Mouse (Mus musculus) liver, embryonic 14.5 days (tissue): ENCODE measurements around the gene Hacd2.

Experiments used
- CTCF ChIP-seq: IDR thresholded peaks from 2 replicates; pipeline ENCODE4 v1.5.1; 2016; ENCODE audit warnings: antibody characterized with exemption, low read depth, control low read depth
- EP300 ChIP-seq: IDR thresholded peaks from 2 replicates; pipeline ENCODE4 v1.6.1; 2016; ENCODE audit warnings: antibody characterized with exemption, low read depth

DNA sequence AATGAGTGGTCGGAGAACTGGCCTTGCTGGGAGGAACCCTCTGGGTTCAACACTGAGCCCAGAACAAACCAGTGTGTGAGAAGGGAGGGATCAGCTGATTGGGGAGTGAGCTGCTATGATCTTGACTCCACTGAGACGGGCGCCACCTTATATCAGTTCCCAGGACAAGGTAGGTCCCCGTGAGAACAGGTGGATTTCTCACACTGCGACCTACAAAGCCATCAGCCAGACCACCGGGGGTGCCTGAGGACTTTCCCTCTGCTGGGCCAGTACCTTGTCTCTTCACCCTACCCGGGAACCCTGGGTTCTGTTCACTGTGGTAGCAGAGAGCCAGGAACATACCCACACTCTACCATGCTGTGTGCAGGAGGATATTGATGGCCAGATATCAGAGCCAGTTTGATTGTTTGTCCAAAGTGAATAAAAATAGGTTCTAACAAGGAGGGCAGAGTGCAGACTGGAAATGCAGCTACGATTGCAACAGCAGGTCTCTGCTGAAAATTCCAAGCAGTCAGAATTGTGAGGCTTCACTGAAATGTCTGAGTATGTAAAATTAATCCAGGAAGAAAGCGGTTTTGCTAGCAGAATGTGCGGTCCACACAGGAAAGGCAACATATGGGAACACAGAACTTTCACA, 28.4 kb upstream of the Hacd2 start:
- TF ChIP-seq CTCF (no peak), EP300 (no peak)
